12 mouse cellular contexts compared by ENCODE assay signal in genomic region chr9:79830874-79831273, GRCm38 (mm10). TPM values are rescaled to one million over a fixed set of nuclear protein-coding genes. Genes with fewer than 3 reads are reported as not detected.
A peak's percentile ranks its signal among the peaks of the same experiment; 100 is the strongest.
DNase-seq lines count a peak whose midpoint lies in the region; ATAC-seq lines count a peak whose summit lies in the region.
"Had no signal": no experiment of that assay in that cellular context is flagged by ENCODE, and none has a peak within 500 bp of the region (broad histone marks: within the 10 kb centered on the region; RNA-seq: fewer than 3 reads in every experiment).

No protein-coding gene starts in this region.

- ATAC-seq in lung, embryonic 16.5 days (ENCODE audit: low read depth): peak; percentile 71
- peak; percentile 93 for ATAC-seq in embryonic facial prominence, embryonic 11.5 days (replicated peaks; ENCODE audit: insufficient number of reproducible peaks, low FRiP score, low TSS enrichment, low read depth)
- peak; percentile 76 for ATAC-seq in hindbrain, embryonic 14.5 days (ENCODE audit: low FRiP score)
- peak; percentile 79; the same call in 1 of the 2 replicates for ATAC-seq in neural tube, embryonic 14.5 days (ENCODE audit: low read depth)

- WGBS in lung, embryonic 16.5 days: 31% methylated on average over 4 of the region's 4 CpGs
- WGBS in embryonic facial prominence, embryonic 11.5 days: 34% methylated on average over 4 of the region's 4 CpGs
- WGBS in hindbrain, embryonic 14.5 days: 10% methylated on average over 4 of the region's 4 CpGs
- 12% methylated on average over 4 of the region's 4 CpGs for WGBS in neural tube, embryonic 14.5 days

- H3K9me3 ChIP-seq in lung, embryonic 16.5 days (ENCODE audit: control insufficient read depth, low read length): no peaks in the 10 kb centered on the region
- no peaks in the 10 kb centered on the region for H3K9me3 ChIP-seq in embryonic facial prominence, embryonic 11.5 days (replicated peaks; ENCODE audit: control insufficient read depth, low read length)
- no peaks in the 10 kb centered on the region for H3K9me3 ChIP-seq in hindbrain, embryonic 14.5 days (ENCODE audit: control insufficient read depth, low read length)
- H3K9me3 ChIP-seq in neural tube, embryonic 14.5 days (ENCODE audit: control insufficient read depth, low read length): no peaks in the 10 kb centered on the region
- H3K9me3 ChIP-seq: G1E; kidney, embryonic 15.5 days; limb, embryonic 10.5 days had no signal

- no peak overlapping the region for H3K9ac ChIP-seq in lung, embryonic 16.5 days (ENCODE audit: low read length)
- H3K9ac ChIP-seq in embryonic facial prominence, embryonic 11.5 days (replicated peaks; ENCODE audit: low read length): no peak overlapping the region
- no peak overlapping the region for H3K9ac ChIP-seq in hindbrain, embryonic 14.5 days
- no peak overlapping the region for H3K9ac ChIP-seq in neural tube, embryonic 14.5 days (replicated peaks; ENCODE audit: low read depth, low read length)
- H3K9ac ChIP-seq: kidney, embryonic 15.5 days had no signal

- H3K27ac ChIP-seq in lung, embryonic 16.5 days (ENCODE audit: low read length): peak overlapping the region; percentile 58
- H3K27ac ChIP-seq in embryonic facial prominence, embryonic 11.5 days (replicated peaks; ENCODE audit: low read depth, low read length): no peak overlapping the region
- no peak overlapping the region for H3K27ac ChIP-seq in hindbrain, embryonic 14.5 days
- no peak overlapping the region for H3K27ac ChIP-seq in neural tube, embryonic 14.5 days (ENCODE audit: low read depth, low read length)
- H3K27ac ChIP-seq: kidney, embryonic 15.5 days; limb, embryonic 10.5 days had no signal

- H3K27me3 ChIP-seq in lung, embryonic 16.5 days (ENCODE audit: control insufficient read depth, insufficient read depth, low read depth, low read length): no peaks in the 10 kb centered on the region
- H3K27me3 ChIP-seq in embryonic facial prominence, embryonic 11.5 days (ENCODE audit: control insufficient read depth, insufficient read depth, low read length): no peaks in the 10 kb centered on the region
- no peaks in the 10 kb centered on the region for H3K27me3 ChIP-seq in hindbrain, embryonic 14.5 days (ENCODE audit: control insufficient read depth, insufficient read depth, low read length)
- H3K27me3 ChIP-seq in neural tube, embryonic 14.5 days (ENCODE audit: control insufficient read depth, insufficient read depth, low read length): no peaks in the 10 kb centered on the region
- H3K27me3 ChIP-seq: kidney, embryonic 15.5 days had no signal

- no peak overlapping the region for H3K4me2 ChIP-seq in lung, embryonic 16.5 days (ENCODE audit: low read depth, low read length)
- no peak overlapping the region for H3K4me2 ChIP-seq in embryonic facial prominence, embryonic 11.5 days (ENCODE audit: low read depth, low read length)
- peak overlapping the region; percentile 38 for H3K4me2 ChIP-seq in hindbrain, embryonic 14.5 days (replicated peaks)
- no peak overlapping the region for H3K4me2 ChIP-seq in neural tube, embryonic 14.5 days (ENCODE audit: low read depth, low read length)
- H3K4me2 ChIP-seq: kidney, embryonic 15.5 days had no signal

- peaks cover 5% of the 10 kb centered on the region; the same call in 1 of the 2 replicates for H3K4me1 ChIP-seq in lung, embryonic 16.5 days (replicated peaks; ENCODE audit: control insufficient read depth, insufficient read depth, low read length)
- H3K4me1 ChIP-seq in embryonic facial prominence, embryonic 11.5 days (ENCODE audit: control insufficient read depth, insufficient read depth, low read length): no peaks in the 10 kb centered on the region
- H3K4me1 ChIP-seq in hindbrain, embryonic 14.5 days (replicated peaks; ENCODE audit: control insufficient read depth, insufficient read depth, low read length): no peaks in the 10 kb centered on the region
- H3K4me1 ChIP-seq in neural tube, embryonic 14.5 days (ENCODE audit: control insufficient read depth, insufficient read depth, low read length): no peaks in the 10 kb centered on the region
- H3K4me1 ChIP-seq: kidney, embryonic 15.5 days; limb, embryonic 10.5 days had no signal

- H3K4me3 ChIP-seq in lung, embryonic 16.5 days (ENCODE audit: low read length): no peak overlapping the region
- no peak overlapping the region for H3K4me3 ChIP-seq in embryonic facial prominence, embryonic 11.5 days (ENCODE audit: low read depth, low read length)
- no peak overlapping the region for H3K4me3 ChIP-seq in hindbrain, embryonic 14.5 days (replicated peaks; ENCODE audit: low read length)
- no peak overlapping the region for H3K4me3 ChIP-seq in neural tube, embryonic 14.5 days (ENCODE audit: low read depth, low read length)
- H3K4me3 ChIP-seq: kidney, embryonic 15.5 days; limb, embryonic 10.5 days had no signal

- H3K36me3 ChIP-seq in lung, embryonic 16.5 days (ENCODE audit: control insufficient read depth, insufficient read depth, low read length): no peaks in the 10 kb centered on the region
- no peaks in the 10 kb centered on the region for H3K36me3 ChIP-seq in embryonic facial prominence, embryonic 11.5 days (replicated peaks; ENCODE audit: control insufficient read depth, insufficient read depth, low read depth, low read length)
- H3K36me3 ChIP-seq in hindbrain, embryonic 14.5 days (replicated peaks; ENCODE audit: control insufficient read depth, insufficient read depth): no peaks in the 10 kb centered on the region
- no peaks in the 10 kb centered on the region for H3K36me3 ChIP-seq in neural tube, embryonic 14.5 days (ENCODE audit: control insufficient read depth, insufficient read depth, low read length)
- H3K36me3 ChIP-seq: G1E; kidney, embryonic 15.5 days; limb, embryonic 10.5 days had no signal

- DNase-seq in lung, postnatal 14 days: no peak
- no peak for DNase-seq in embryonic facial prominence, embryonic 11.5 days (ENCODE audit: low spot score)
- peak; percentile 40 for DNase-seq in hindbrain, embryonic 14.5 days (ENCODE audit: low spot score)
- no peak for DNase-seq in ovary, postnatal 14 days (ENCODE audit: low spot score)
- no peak for DNase-seq in frontal cortex, postnatal 25 days (ENCODE audit: low spot score in 2 of 2)
- no peak for DNase-seq in urinary bladder, postnatal 25 days (ENCODE audit: low spot score)
- DNase-seq: heart, adult 11 months had no signal

RNA-seq across cellular contexts. Expression of gene Tmem30a, which starts 37.6 kb away (rescaled TPM):
- polyA plus RNA-seq in lung, embryonic 16.5 days (2015; fragmentation: Nextera tagmentation; extraction: Ambion mirVana): 96.6 and 97.3 TPM in 2 replicates
- 64.2 and 73.6 TPM in 2 replicates for polyA plus RNA-seq in embryonic facial prominence, embryonic 11.5 days (2014; fragmentation: Nextera tagmentation; extraction: Ambion mirVana)
- 130 and 152 TPM in 2 replicates for polyA plus RNA-seq in hindbrain, embryonic 14.5 days (2014; fragmentation: Nextera tagmentation; extraction: Ambion mirVana)
- 124 and 137 TPM in 2 replicates for polyA plus RNA-seq in neural tube, embryonic 14.5 days (2014; fragmentation: Nextera tagmentation; extraction: Ambion mirVana)
